Mouse (Mus musculus) erythroblast, embryonic 14.5 days (primary cell): ENCODE results near the gene Nr5a2. TPM values are rescaled to one million over a fixed set of nuclear protein-coding genes. Genes with fewer than 3 reads are reported as not detected.

Experiments used
- H3K27me3 ChIP-seq: 2 replicates; pipeline ENCODE4 v1.6.1; 2012; ENCODE audit warnings: inconsistent platforms; ENCODE audit not compliant: control insufficient read depth
- H3K36me3 ChIP-seq: 2 replicates; pipeline ENCODE4 v1.6.1; 2012; ENCODE audit warnings: mild to moderate bottlenecking, inconsistent platforms; ENCODE audit not compliant: control insufficient read depth
- H3K4me1 ChIP-seq: 2 replicates; pipeline ENCODE4 v1.6.1; 2012; ENCODE audit warnings: inconsistent platforms; ENCODE audit not compliant: control insufficient read depth
- H3K4me3 ChIP-seq: replicated peaks from 2 replicates; pipeline ENCODE3; 2012; ENCODE audit warnings: moderate library complexity, mild to moderate bottlenecking, inconsistent platforms
- H3K9me3 ChIP-seq: 2 replicates; pipeline ENCODE4 v1.6.1; 2012; ENCODE audit warnings: low read length, inconsistent platforms, mixed read lengths; ENCODE audit not compliant: control insufficient read depth
- GATA1 ChIP-seq: IDR thresholded peaks from 2 replicates; pipeline ENCODE4 v1.6.1; 2012; ENCODE audit warnings: low read length, inconsistent platforms, mixed read lengths
- TAL1 ChIP-seq: IDR thresholded peaks from 3 replicates; pipeline ENCODE4 v1.6.1; 2012; ENCODE audit warnings: low read length, inconsistent platforms, mixed read lengths
- polyA plus RNA-seq: library from polyadenylated mRNA; stranded (reverse); fragments of >175 nt; gene quantifications from 2 replicates; pipeline ENCODE4 v1.2.3, GENCODE M21; 2012

Gene Nr5a2
- polyA plus RNA-seq, 1 experiment = 0.06 TPM

DNA sequence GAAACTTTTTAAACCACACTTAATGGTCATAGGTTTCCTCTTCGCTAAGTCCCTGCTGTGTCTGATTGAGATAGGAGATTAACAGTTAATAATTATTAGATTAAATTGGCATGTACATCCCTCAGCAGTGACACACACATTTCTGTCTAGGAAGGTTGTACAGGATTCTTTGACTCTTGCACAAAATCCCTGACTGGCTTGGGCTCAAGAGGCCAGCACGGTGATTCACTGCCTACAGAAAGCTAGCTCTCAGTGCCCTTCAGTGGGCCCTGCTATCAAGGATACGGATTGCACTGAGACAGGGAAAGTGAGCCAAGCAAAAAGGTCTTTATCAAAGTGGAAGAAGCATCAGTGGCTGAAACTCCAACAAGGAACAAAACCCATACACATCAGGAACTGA, 85.2 kb downstream of the Nr5a2 start:
- Histone ChIP-seq H3K4me3 (no peak overlapping the region), H3K36me3 (peaks cover 2% of the 10 kb centered on the region; the same call in 1 of the 2 replicates), H3K4me1 (no peaks in the 10 kb centered on the region), H3K27me3 (no peaks in the 10 kb centered on the region), H3K9me3 (no peaks in the 10 kb centered on the region; the same call in 1 of the 2 replicates)
- TF ChIP-seq TAL1 = no peak
- no peak for TF ChIP-seq GATA1

DNA sequence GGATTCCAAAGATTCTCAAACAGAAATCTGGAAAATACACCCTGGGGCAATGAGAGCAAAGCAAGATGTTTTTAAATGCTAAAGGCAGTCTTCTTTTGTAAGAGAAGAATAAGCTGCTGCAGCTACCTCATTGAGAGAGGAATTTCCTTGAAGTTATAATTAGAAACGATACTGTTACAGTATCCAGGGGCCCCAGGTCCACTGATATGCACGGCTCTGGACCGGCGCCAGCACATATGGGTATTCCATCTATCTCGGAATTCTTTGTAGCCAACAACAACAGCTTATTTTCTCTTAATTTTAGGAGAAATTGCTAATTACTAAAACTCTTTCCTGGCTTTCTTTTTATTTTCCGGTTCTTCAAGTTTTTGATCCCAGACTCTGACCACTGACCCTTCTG, 91.3 kb downstream of the Nr5a2 start:
- Histone ChIP-seq H3K27me3 (no peaks in the 10 kb centered on the region), H3K36me3 (no peaks in the 10 kb centered on the region; the same call in 1 of the 2 replicates), H3K9me3 (no peaks in the 10 kb centered on the region), H3K4me3 (no peak overlapping the region), H3K4me1 (no peaks in the 10 kb centered on the region)
- TF ChIP-seq TAL1 = no peak

DNA sequence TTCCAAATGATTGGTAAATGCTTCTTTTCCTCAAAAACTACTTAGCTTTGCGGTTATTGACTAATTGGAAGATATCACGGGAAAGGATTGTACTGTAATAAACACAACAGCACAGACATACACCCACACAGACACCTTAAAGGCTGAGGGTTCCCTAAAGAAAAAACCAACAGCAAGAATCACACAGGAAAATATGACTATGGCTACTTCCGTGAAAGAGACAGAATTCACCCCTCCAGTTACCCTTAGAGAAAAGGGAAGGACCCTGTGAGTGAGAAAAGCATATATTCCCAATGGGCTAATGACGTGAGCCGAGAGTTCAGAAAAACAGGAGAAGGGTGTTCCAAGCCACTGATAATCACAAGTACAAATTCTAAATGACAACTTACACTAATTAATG, 92.0 kb downstream of the Nr5a2 start:
- Histone ChIP-seq H3K4me1 (no peaks in the 10 kb centered on the region), H3K36me3 (no peaks in the 10 kb centered on the region; the same call in 1 of the 2 replicates), H3K9me3 (no peaks in the 10 kb centered on the region), H3K27me3 (no peaks in the 10 kb centered on the region), H3K4me3 (no peak overlapping the region)
- no peak for TF ChIP-seq TAL1
- TF ChIP-seq GATA1 = no peak

DNA sequence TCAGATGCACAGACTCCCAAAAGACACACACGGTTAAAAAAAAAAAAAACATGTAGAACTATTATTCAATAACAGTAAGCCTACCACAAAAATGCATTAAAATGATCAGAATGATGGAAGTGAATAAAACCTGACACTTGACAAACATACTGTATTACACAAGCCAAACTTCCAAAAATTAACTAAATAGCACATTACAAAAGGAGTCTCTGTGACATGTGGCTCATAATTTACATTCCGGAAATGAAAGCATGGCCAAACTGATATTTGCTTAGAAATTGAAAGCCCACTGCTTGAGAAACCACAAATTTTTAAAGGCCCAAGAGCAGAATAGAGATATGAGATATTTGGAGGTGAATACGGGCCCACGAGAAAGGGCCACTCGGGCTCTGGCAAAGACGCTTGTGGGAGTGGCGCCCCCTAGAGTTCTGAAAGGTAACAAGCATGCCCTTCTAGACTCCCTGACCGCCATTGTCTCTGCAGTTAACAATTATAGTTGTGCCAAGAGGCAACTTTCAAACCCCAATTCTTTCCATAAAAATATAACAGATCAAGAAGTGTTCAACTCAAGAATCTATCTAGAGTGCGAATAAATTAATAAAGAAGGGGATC, 93.7 kb downstream of the Nr5a2 start:
- no peak for TF ChIP-seq TAL1
- no peak for TF ChIP-seq GATA1
- no peaks in the 10 kb centered on the region; the same call in 1 of the 2 replicates for H3K36me3 ChIP-seq

GRCm38 (mm10) chr1:136863209-136863608, 97.0 kb downstream of the Nr5a2 start:
- no peaks in the 10 kb centered on the region for H3K27me3 ChIP-seq
- no peak overlapping the region for H3K4me3 ChIP-seq
- H3K36me3 ChIP-seq = no peaks in the 10 kb centered on the region; the same call in 1 of the 2 replicates
- no peak for TF ChIP-seq GATA1
- no peak for TF ChIP-seq TAL1
- H3K4me1 ChIP-seq = no peaks in the 10 kb centered on the region
- no peaks in the 10 kb centered on the region for H3K9me3 ChIP-seq

More for the DNA sequence above, 93.7 kb downstream of the Nr5a2 start:
- no peaks in the 10 kb centered on the region for H3K9me3 ChIP-seq
- no peak overlapping the region for H3K4me3 ChIP-seq
- no peaks in the 10 kb centered on the region for H3K4me1 ChIP-seq
- H3K27me3 ChIP-seq = no peaks in the 10 kb centered on the region

DNA sequence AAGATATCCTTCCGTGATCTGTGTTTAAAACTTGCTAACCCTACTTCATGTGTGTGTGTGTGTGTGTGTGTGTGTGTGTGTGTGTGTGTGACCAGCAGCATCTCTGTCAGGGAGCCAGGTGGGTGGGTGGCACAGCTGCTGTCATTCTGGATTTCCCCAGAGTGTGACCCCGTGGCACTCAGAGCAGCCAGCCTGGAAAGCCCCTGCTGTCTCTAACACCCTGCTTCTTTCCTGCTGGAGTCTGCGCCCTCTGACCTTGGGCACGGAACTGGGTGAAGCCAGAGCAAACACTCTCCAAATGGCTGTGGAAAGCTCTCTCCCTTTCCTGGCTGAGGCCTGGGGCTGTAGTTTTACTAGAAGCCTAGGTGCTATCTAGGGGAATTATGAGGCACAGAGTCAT, 100.8 kb downstream of the Nr5a2 start:
- H3K36me3 ChIP-seq = no peaks in the 10 kb centered on the region; the same call in 1 of the 2 replicates
- H3K4me1 ChIP-seq = no peaks in the 10 kb centered on the region
- no peak for TF ChIP-seq TAL1
- TF ChIP-seq GATA1 = no peak
- no peaks in the 10 kb centered on the region for H3K27me3 ChIP-seq
- H3K9me3 ChIP-seq = no peaks in the 10 kb centered on the region
- H3K4me3 ChIP-seq = no peak overlapping the region

DNA sequence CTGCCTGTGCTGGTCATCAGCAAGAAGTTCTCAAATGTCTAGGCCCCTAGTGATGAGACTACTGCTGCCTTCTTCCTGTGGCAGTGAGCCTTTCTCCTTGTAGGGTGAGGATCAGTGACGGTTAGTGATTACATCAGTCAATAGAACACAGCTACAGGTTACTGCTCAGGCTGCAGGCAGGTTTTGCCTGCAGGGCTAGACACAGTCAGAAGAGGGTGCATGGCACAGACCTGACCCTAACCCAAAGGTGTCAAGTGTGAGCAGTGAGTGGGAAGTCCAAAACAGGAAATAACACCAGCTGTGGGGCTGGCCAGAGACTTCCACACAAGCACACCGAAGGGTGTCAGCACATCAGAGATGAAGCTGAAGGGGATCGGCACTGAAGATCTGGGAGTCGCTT, 101.5 kb downstream of the Nr5a2 start:
- no peaks in the 10 kb centered on the region for H3K4me1 ChIP-seq

GRCm38 (mm10) chr1:136856104-136856503, 104.1 kb downstream of the Nr5a2 start:
- H3K4me1 ChIP-seq = no peaks in the 10 kb centered on the region
- no peaks in the 10 kb centered on the region for H3K27me3 ChIP-seq
- no peak for TF ChIP-seq GATA1
- TF ChIP-seq TAL1 = no peak
- H3K9me3 ChIP-seq = no peaks in the 10 kb centered on the region; the same call in 1 of the 2 replicates
- no peaks in the 10 kb centered on the region; the same call in 1 of the 2 replicates for H3K36me3 ChIP-seq
- no peak overlapping the region for H3K4me3 ChIP-seq

More for the DNA sequence above, 101.5 kb downstream of the Nr5a2 start:
- Histone ChIP-seq H3K27me3 (no peaks in the 10 kb centered on the region), H3K4me3 (no peak overlapping the region), H3K36me3 (no peaks in the 10 kb centered on the region; the same call in 1 of the 2 replicates), H3K9me3 (no peaks in the 10 kb centered on the region; the same call in 1 of the 2 replicates)
- no peak for TF ChIP-seq TAL1
- TF ChIP-seq GATA1 = no peak

GRCm38 (mm10) chr1:136848791-136849190, 111.5 kb downstream of the Nr5a2 start:
- Histone ChIP-seq H3K36me3 (no peaks in the 10 kb centered on the region), H3K9me3 (no peaks in the 10 kb centered on the region), H3K4me3 (no peak overlapping the region), H3K27me3 (no peaks in the 10 kb centered on the region), H3K4me1 (no peaks in the 10 kb centered on the region)
- TF ChIP-seq TAL1 (no peak), GATA1 (no peak)
